Mouse (Mus musculus) erythroblast, embryonic 14.5 days (primary cell): ENCODE measurements around the gene Pogz.

Experiments used
- GATA1 ChIP-seq: IDR thresholded peaks from 2 replicates; pipeline ENCODE4 v1.6.1; 2012; ENCODE audit warnings: low read length, inconsistent platforms, mixed read lengths
- TAL1 ChIP-seq: IDR thresholded peaks from 3 replicates; pipeline ENCODE4 v1.6.1; 2012; ENCODE audit warnings: low read length, inconsistent platforms, mixed read lengths

- TF ChIP-seq GATA1 (no peak), TAL1 (no peak)
Observed at GRCm38 (mm10) chr3:94881840-94882239, 44.5 kb downstream of the Pogz start.
